Mouse (Mus musculus) spleen, adult 2 months (tissue): ENCODE results near the gene Vmn1r218. TPM values are rescaled to one million over a fixed set of nuclear protein-coding genes. Genes with fewer than 3 reads are reported as not detected.
"Not testable (repeated sequence)": the region's sequence is repeated elsewhere in the genome, so short reads cannot be mapped to it uniquely, and the experiment has no call there.

Experiments
- DNase-seq, 2 experiments: peaks; one replicate each; pipeline versions ENCODE4 v3.0.0 to v3.0.0-alpha.2; 2012 to 2021; ENCODE audit warnings: low spot score in 2 of 2, low read depth in 1 of 2
- H3K27ac ChIP-seq: fragments of 200-500 bp; 2 replicates; pipeline ENCODE4 v1.5.1; 2012; ENCODE audit warnings: low read length, inconsistent platforms; ENCODE audit not compliant: insufficient read depth
- H3K27me3 ChIP-seq: fragments of 200-500 bp; 2 replicates; pipeline ENCODE4 v1.6.1; 2012; ENCODE audit warnings: mild to moderate bottlenecking, moderate library complexity, low read length, inconsistent platforms; ENCODE audit not compliant: control insufficient read depth, insufficient read depth
- H3K36me3 ChIP-seq: fragments of 200-500 bp; 2 replicates; pipeline ENCODE4 v1.6.1; 2012; ENCODE audit warnings: mild to moderate bottlenecking, low read length, inconsistent platforms; ENCODE audit not compliant: control insufficient read depth, insufficient read depth
- H3K4me1 ChIP-seq: fragments of 200-500 bp; 2 replicates; pipeline ENCODE4 v1.6.1; 2011; ENCODE audit warnings: inconsistent platforms; ENCODE audit not compliant: control insufficient read depth, insufficient read depth, insufficient read length
- H3K4me3 ChIP-seq: fragments of 200-500 bp; 2 replicates; pipeline ENCODE4 v1.5.1; 2011; ENCODE audit warnings: mild to moderate bottlenecking, inconsistent platforms; ENCODE audit not compliant: insufficient read depth, insufficient read length; ENCODE audit errors: extremely low read depth
- CTCF ChIP-seq: fragments of 200-500 bp; IDR thresholded peaks from 2 replicates; pipeline ENCODE4 v1.5.1; 2011; ENCODE audit warnings: mild to moderate bottlenecking, inconsistent platforms; ENCODE audit not compliant: insufficient read depth, insufficient read length, insufficient replicate concordance; ENCODE audit errors: extremely low read depth
- POLR2A ChIP-seq: fragments of 200-500 bp; IDR thresholded peaks from 2 replicates; pipeline ENCODE4 v1.6.1; 2011; ENCODE audit warnings: low read depth, low read length, inconsistent platforms
- whole genome bisulfite sequencing: fragments of 180-500 bp; shearing (Covaris S2); methylation state at CpG from one replicate; pipeline ENCODE4 v1.1.7; 2018; 5-methylcytosine and 5-hydroxymethylcytosine counted together
- polyA plus RNA-seq: library from polyadenylated mRNA; depleted of rRNA; stranded (reverse); fragments of >200 nt; gene quantifications from 2 replicates; pipeline ENCODE4 v1.2.3, GENCODE M21; 2012; rRNA removed

The Vmn1r218 gene
- polyA plus RNA-seq = not detected in 2 replicates

GRCm38 (mm10) chr13:23133099-23133498, at the start of gene Vmn1r218:
Gene Vmn1r218 (plus strand): TSS chr13:23133155.
- Histone ChIP-seq H3K4me3 (no peak within 1 kb of the TSS), H3K27ac (no peak within 1 kb of the TSS), H3K27me3 (no peaks in the 10 kb centered on the region), H3K4me1 (no peaks in the 10 kb centered on the region), H3K36me3 (no peaks in the 10 kb centered on the region)
- no peak for DNase-seq
- TF ChIP-seq POLR2A = no peak
- TF ChIP-seq CTCF = no peak
- 70% methylated on average over 3 of the region's 3 CpGs for WGBS

GRCm38 (mm10) chr13:23094386-23094785, 38.6 kb upstream of the Vmn1r218 start:
- TF ChIP-seq POLR2A (no peak), CTCF (no peak)
- H3K27me3 ChIP-seq = no peaks in the 10 kb centered on the region
- no peak overlapping the region for H3K4me3 ChIP-seq
- H3K27ac ChIP-seq = no peak overlapping the region
- no peaks in the 10 kb centered on the region for H3K4me1 ChIP-seq
- 91% methylated on average over 4 of the region's 4 CpGs for WGBS
- no peaks in the 10 kb centered on the region for H3K36me3 ChIP-seq
- no peak for DNase-seq

- H3K36me3 ChIP-seq, H3K4me3 ChIP-seq, DNase-seq, H3K4me1 ChIP-seq, H3K27me3 ChIP-seq, H3K27ac ChIP-seq: not testable (repeated sequence)
- WGBS = 71% methylated on average over 1 of the region's 1 CpGs
These were observed 14.8 kb upstream of the Vmn1r218 start, which contains the start of gene Vmn1r217 for GRCm38 (mm10) chr13:23118126-23118525. Gene Vmn1r217 (minus strand): TSS chr13:23118226.

GRCm38 (mm10) chr13:23120611-23121010, 12.3 kb upstream of the Vmn1r218 start:
- Histone ChIP-seq H3K4me1 (no peaks in the 10 kb centered on the region), H3K27ac (no peak overlapping the region), H3K27me3 (no peaks in the 10 kb centered on the region), H3K4me3 (no peak overlapping the region), H3K36me3 (no peaks in the 10 kb centered on the region)
- 83% methylated on average over 2 of the region's 2 CpGs for WGBS
- DNase-seq = no peak
- TF ChIP-seq POLR2A (no peak), CTCF (no peak)

GRCm38 (mm10) chr13:23133501-23133900, 546 bp downstream of the Vmn1r218 start:
- no peak for DNase-seq
- no peak overlapping the region for H3K27ac ChIP-seq
- WGBS = 47% methylated on average over 1 of the region's 1 CpGs
- no peaks in the 10 kb centered on the region for H3K4me1 ChIP-seq
- no peak overlapping the region for H3K4me3 ChIP-seq
- H3K36me3 ChIP-seq = no peaks in the 10 kb centered on the region
- TF ChIP-seq POLR2A = no peak
- TF ChIP-seq CTCF = no peak
- H3K27me3 ChIP-seq = no peaks in the 10 kb centered on the region

GRCm38 (mm10) chr13:23138880-23139279, 5.9 kb downstream of the Vmn1r218 start:
- no peak overlapping the region for H3K4me3 ChIP-seq
- no peaks in the 10 kb centered on the region for H3K27me3 ChIP-seq
- no peaks in the 10 kb centered on the region for H3K4me1 ChIP-seq
- TF ChIP-seq CTCF (no peak), POLR2A (no peak)
- 90% methylated on average over 2 of the region's 2 CpGs for whole genome bisulfite sequencing
- DNase-seq = no peak
- H3K27ac ChIP-seq = no peak overlapping the region
- H3K36me3 ChIP-seq = no peaks in the 10 kb centered on the region

GRCm38 (mm10) chr13:23157848-23158247, 24.9 kb downstream of the Vmn1r218 start:
- 79% methylated on average over 3 of the region's 3 CpGs for WGBS
- H3K36me3 ChIP-seq = no peaks in the 10 kb centered on the region
- no peak overlapping the region for H3K27ac ChIP-seq
- H3K27me3 ChIP-seq = no peaks in the 10 kb centered on the region
- no peak for DNase-seq
- no peak for TF ChIP-seq POLR2A
- TF ChIP-seq CTCF = no peak
- no peaks in the 10 kb centered on the region for H3K4me1 ChIP-seq
- H3K4me3 ChIP-seq = no peak overlapping the region

- Histone ChIP-seq H3K36me3 (no peaks in the 10 kb centered on the region), H3K4me3 (no peak within 1 kb of the TSS), H3K27me3 (no peaks in the 10 kb centered on the region), H3K27ac (no peak within 1 kb of the TSS), H3K4me1 (no peaks in the 10 kb centered on the region)
- WGBS = 72% methylated on average over 4 of the region's 4 CpGs
- TF ChIP-seq POLR2A = no peak
- TF ChIP-seq CTCF = no peak
- DNase-seq = no peak
These were observed 26.1 kb downstream of the Vmn1r218 start, which contains the start of gene Vmn1r219 for GRCm38 (mm10) chr13:23159012-23159411. Gene Vmn1r219 (plus strand): TSS chr13:23159312.

- not testable (repeated sequence) for H3K27me3 ChIP-seq, H3K4me1 ChIP-seq, DNase-seq, H3K4me3 ChIP-seq, H3K27ac ChIP-seq, H3K36me3 ChIP-seq
- 81% methylated on average over 4 of the region's 4 CpGs for WGBS
These were observed 33.5 kb downstream of the Vmn1r218 start for GRCm38 (mm10) chr13:23166471-23166870.
